Mouse (Mus musculus) heart, embryonic 14.5 days (tissue): ENCODE data around the gene Fhad1. TPM values are rescaled to one million over a fixed set of nuclear protein-coding genes. Genes with fewer than 3 reads are reported as not detected.

Experiments
- ATAC-seq: fragments of 200-750 bp; cut with Nextera tagmentation; 2 replicates; pipeline ENCODE4 v1.8.0; 2017; ENCODE audit warnings: low read depth, moderate TSS enrichment; ENCODE audit not compliant: insufficient number of reproducible peaks, insufficient read depth, low FRiP score
- H3K27ac ChIP-seq, 2 experiments: fragments of 200-500 bp in 1 of 2; fragments of 300-500 bp in 1 of 2; sonication (generic) in 1 of 2; replicated peaks in 1 of 2; 2 replicates each; pipeline ENCODE4 v1.5.1; 2012 to 2014; ENCODE audit warnings: low read depth in 2 of 2, low read length in 2 of 2, control low read depth in 1 of 2, mild to moderate bottlenecking in 1 of 2, mixed read lengths in 1 of 2; ENCODE audit not compliant: control insufficient read depth in 1 of 2, insufficient read depth in 1 of 2
- H3K27me3 ChIP-seq: fragments of 300-500 bp; sonication (generic); 2 replicates; pipeline ENCODE4 v1.6.1; 2014; ENCODE audit warnings: mild to moderate bottlenecking, low read length, control low read depth; ENCODE audit not compliant: control insufficient read depth, insufficient read depth
- H3K36me3 ChIP-seq: fragments of 300-500 bp; sonication (generic); 2 replicates; pipeline ENCODE4 v1.6.1; 2014; ENCODE audit warnings: mild to moderate bottlenecking, control low read depth, low read length, mixed read lengths; ENCODE audit not compliant: control insufficient read depth, insufficient read depth
- H3K4me1 ChIP-seq, 2 experiments: fragments of 200-500 bp in 1 of 2; fragments of 300-500 bp in 1 of 2; sonication (generic) in 1 of 2; 2 replicates each; pipeline ENCODE4 v1.6.1; 2012 to 2014; ENCODE audit warnings: low read length in 2 of 2, control low read depth in 1 of 2, mixed read lengths in 1 of 2; ENCODE audit not compliant: control insufficient read depth in 2 of 2, insufficient read depth in 2 of 2
- H3K4me2 ChIP-seq: fragments of 300-500 bp; sonication (generic); 2 replicates; pipeline ENCODE4 v1.6.1; 2014; ENCODE audit warnings: mild to moderate bottlenecking, low read length
- H3K4me3 ChIP-seq, 2 experiments: fragments of 200-500 bp in 1 of 2; fragments of 300-500 bp in 1 of 2; sonication (generic) in 1 of 2; 2 replicates each; pipeline ENCODE4 v1.5.1; 2012 to 2014; ENCODE audit warnings: low read length in 2 of 2, mild to moderate bottlenecking in 2 of 2, control low read depth in 1 of 2, low read depth in 1 of 2, moderate library complexity in 1 of 2; ENCODE audit not compliant: control insufficient read depth in 1 of 2, insufficient read depth in 1 of 2
- H3K9ac ChIP-seq: fragments of 300-500 bp; sonication (generic); 2 replicates; pipeline ENCODE4 v1.6.1; 2014; ENCODE audit warnings: mild to moderate bottlenecking, low read length
- H3K9me3 ChIP-seq: fragments of 300-500 bp; sonication (generic); 2 replicates; pipeline ENCODE4 v1.6.1; 2016; ENCODE audit warnings: low read length, control low read depth; ENCODE audit not compliant: control insufficient read depth
- WGBS: fragments of 180-500 bp; shearing (Covaris S2); extraction: QIAGEN DNeasy Blood & Tissue Kit; methylation state at CpG from one replicate; pipeline ENCODE4 v1.1.7; 2014; 5-methylcytosine and 5-hydroxymethylcytosine counted together
- polyA plus RNA-seq: library from polyadenylated mRNA; unstranded; fragments of >200 nt; fragmentation: Nextera tagmentation; extraction: Ambion mirVana; gene quantifications from 2 replicates; pipeline ENCODE4 v1.2.1, GENCODE M21; 2014

Fhad1 gene
- polyA plus RNA-seq, 1 experiment from 2014 or later = 3.3 TPM

DNA sequence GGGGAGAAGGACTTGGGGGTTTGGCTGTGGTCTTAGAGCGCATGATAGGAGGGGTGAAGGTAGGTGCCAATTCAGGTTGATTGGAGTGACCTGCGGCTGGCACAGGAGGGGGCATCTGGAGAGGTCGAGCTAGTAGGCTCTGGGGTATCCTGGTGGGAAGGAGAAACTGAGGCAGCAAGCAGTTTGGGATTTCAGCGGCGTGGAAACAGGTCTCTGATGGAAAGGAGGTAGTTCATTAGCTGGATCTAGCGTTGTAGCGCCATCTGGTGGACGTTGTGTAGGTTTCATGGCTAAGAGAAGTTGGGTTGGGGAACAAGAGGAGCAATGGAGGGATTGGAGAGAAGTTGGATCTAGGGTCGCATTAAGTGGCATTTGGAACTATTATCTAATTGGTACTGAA lies 161.4 kb downstream of the Fhad1 start:
- H3K9me3 ChIP-seq = no peaks in the 10 kb centered on the region

GRCm38 (mm10) chr4:141845999-141846398 lies 168.9 kb downstream of the Fhad1 start, which contains the start of gene Ctrc:
Gene Ctrc (minus strand): TSS chr4:141846359.
- no peak within 1 kb of the TSS for H3K27ac ChIP-seq
- H3K9ac ChIP-seq = no peak within 1 kb of the TSS
- no peaks in the 10 kb centered on the region for H3K9me3 ChIP-seq
- no peak within 1 kb of the TSS for H3K4me2 ChIP-seq
- H3K4me3 ChIP-seq = no peak within 1 kb of the TSS
- WGBS = 77% methylated on average over 6 of the region's 6 CpGs
- no peak for ATAC-seq
- no peaks in the 10 kb centered on the region for H3K27me3 ChIP-seq
- H3K4me1 ChIP-seq = no peaks in the 10 kb centered on the region
- H3K36me3 ChIP-seq = no peaks in the 10 kb centered on the region

More for the DNA sequence above, 161.4 kb downstream of the Fhad1 start:
- Histone ChIP-seq H3K27me3 (no peaks in the 10 kb centered on the region), H3K27ac (no peak overlapping the region), H3K4me1 (no peaks in the 10 kb centered on the region), H3K36me3 (peaks cover 3% of the 10 kb centered on the region), H3K4me3 (no peak overlapping the region), H3K9ac (no peak overlapping the region), H3K4me2 (no peak overlapping the region)
- WGBS = 79% methylated on average over 9 of the region's 9 CpGs
- ATAC-seq = no peak

Other genes with a start within 250 kb of the Fhad1 start
- 3.6 and 4.4 TPM in 2 replicates for gene Dnajc16, start 224.2 kb downstream of the Fhad1 start, polyA plus RNA-seq
- 15.2 and 15.4 TPM in 2 replicates for gene Casp9, start 221.5 kb downstream of the Fhad1 start, polyA plus RNA-seq
- gene Cela2a, start 188.9 kb downstream of the Fhad1 start, polyA plus RNA-seq = not detected in 2 replicates
- not detected in 2 replicates for gene Ctrc, start 168.7 kb downstream of the Fhad1 start, polyA plus RNA-seq
- 33.2 and 43.6 TPM in 2 replicates for gene Efhd2, start 140.2 kb downstream of the Fhad1 start, polyA plus RNA-seq
- 35.6 and 36.4 TPM in 2 replicates for gene Tmem51, start 69.2 kb upstream of the Fhad1 start, polyA plus RNA-seq
- gene Kazn, start 224.3 kb upstream of the Fhad1 start, polyA plus RNA-seq = 3.7 and 4.2 TPM in 2 replicates